Mouse (Mus musculus) limb, embryonic 13.5 days (tissue): Measurements from ENCODE around the gene Tmprss7. TPM values are rescaled to one million over a fixed set of nuclear protein-coding genes. Genes with fewer than 3 reads are reported as not detected.
A peak's percentile ranks its signal among the peaks of the same experiment; 100 is the strongest.

Experiments used
- ATAC-seq: fragments of 200-750 bp; cut with Nextera tagmentation; 2 replicates; pipeline ENCODE4 v1.8.0; 2017; ENCODE audit warnings: low read depth, moderate number of reproducible peaks, moderate TSS enrichment; ENCODE audit not compliant: low FRiP score
- H3K27ac ChIP-seq: fragments of 300-500 bp; sonication (generic); 2 replicates; pipeline ENCODE4 v1.5.1; 2015; ENCODE audit warnings: inconsistent platforms, mild to moderate bottlenecking, moderate library complexity
- H3K27me3 ChIP-seq: fragments of 300-500 bp; sonication (generic); 2 replicates; pipeline ENCODE4 v1.6.1; 2015; ENCODE audit warnings: mild to moderate bottlenecking, inconsistent platforms
- H3K36me3 ChIP-seq: fragments of 300-500 bp; sonication (generic); 2 replicates; pipeline ENCODE4 v1.6.1; 2015; ENCODE audit warnings: inconsistent platforms, mild to moderate bottlenecking, moderate library complexity
- H3K4me1 ChIP-seq: fragments of 300-500 bp; sonication (generic); 2 replicates; pipeline ENCODE4 v1.6.1; 2015; ENCODE audit warnings: inconsistent platforms
- H3K4me2 ChIP-seq: fragments of 300-500 bp; sonication (generic); replicated peaks from 2 replicates; pipeline ENCODE4 v1.6.1; 2015; ENCODE audit warnings: inconsistent platforms, mild to moderate bottlenecking, moderate library complexity
- H3K4me3 ChIP-seq: fragments of 300-500 bp; sonication (generic); 2 replicates; pipeline ENCODE4 v1.5.1; 2015; ENCODE audit warnings: moderate library complexity, mild to moderate bottlenecking, inconsistent platforms
- H3K9ac ChIP-seq: fragments of 300-500 bp; sonication (generic); 2 replicates; pipeline ENCODE4 v1.6.1; 2015; ENCODE audit warnings: mild to moderate bottlenecking, inconsistent platforms
- H3K9me3 ChIP-seq: fragments of 300-500 bp; sonication (generic); 2 replicates; pipeline ENCODE4 v1.6.1; 2016; ENCODE audit warnings: inconsistent platforms
- WGBS: fragments of 180-500 bp; shearing (Covaris S2); methylation state at CpG from one replicate; pipeline ENCODE4 v1.1.7; 2015; 5-methylcytosine and 5-hydroxymethylcytosine counted together
- polyA plus RNA-seq: library from polyadenylated mRNA; unstranded; fragments of >200 nt; fragmentation: Nextera tagmentation; extraction: Ambion mirVana; gene quantifications from 2 replicates; pipeline ENCODE4 v1.2.1, GENCODE M21; 2015

The Tmprss7 gene
- 0.09 and 0.24 TPM in 2 replicates for polyA plus RNA-seq

DNA sequence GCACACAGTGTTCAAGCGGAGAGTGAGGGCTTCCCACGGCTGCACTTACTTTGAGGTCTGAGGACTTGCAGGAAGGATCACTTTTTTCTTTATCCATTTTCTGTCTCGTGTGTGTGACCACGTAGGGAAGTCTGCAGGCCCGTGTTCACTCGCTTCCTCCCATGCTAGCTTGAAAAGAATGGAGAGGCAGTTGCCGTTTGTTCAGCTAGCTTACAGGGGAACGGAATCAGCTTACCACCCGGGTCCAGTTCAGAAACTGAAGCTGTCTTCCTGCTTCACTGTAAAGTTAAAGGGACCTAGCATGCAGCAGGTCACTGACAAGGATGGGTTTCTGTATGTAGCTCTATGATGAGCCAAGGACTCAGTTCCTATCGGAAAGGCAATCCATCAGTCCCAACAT lies at the start of gene Tmprss7:
Tmprss7 (minus strand) TSS at position 101 of the 400 bp plus-strand sequence.
- 77% methylated on average over 10 of the region's 10 CpGs for WGBS
- H3K4me2 ChIP-seq: no peak within 1 kb of the TSS
- no peak within 1 kb of the TSS for H3K9ac ChIP-seq
- no peaks in the 10 kb centered on the region for H3K4me1 ChIP-seq
- no peaks in the 10 kb centered on the region for H3K9me3 ChIP-seq
- H3K4me3 ChIP-seq: no peak within 1 kb of the TSS
- no peaks in the 10 kb centered on the region for H3K27me3 ChIP-seq
- no peaks in the 10 kb centered on the region for H3K36me3 ChIP-seq
- H3K27ac ChIP-seq: no peak within 1 kb of the TSS
- ATAC-seq: no peak

DNA sequence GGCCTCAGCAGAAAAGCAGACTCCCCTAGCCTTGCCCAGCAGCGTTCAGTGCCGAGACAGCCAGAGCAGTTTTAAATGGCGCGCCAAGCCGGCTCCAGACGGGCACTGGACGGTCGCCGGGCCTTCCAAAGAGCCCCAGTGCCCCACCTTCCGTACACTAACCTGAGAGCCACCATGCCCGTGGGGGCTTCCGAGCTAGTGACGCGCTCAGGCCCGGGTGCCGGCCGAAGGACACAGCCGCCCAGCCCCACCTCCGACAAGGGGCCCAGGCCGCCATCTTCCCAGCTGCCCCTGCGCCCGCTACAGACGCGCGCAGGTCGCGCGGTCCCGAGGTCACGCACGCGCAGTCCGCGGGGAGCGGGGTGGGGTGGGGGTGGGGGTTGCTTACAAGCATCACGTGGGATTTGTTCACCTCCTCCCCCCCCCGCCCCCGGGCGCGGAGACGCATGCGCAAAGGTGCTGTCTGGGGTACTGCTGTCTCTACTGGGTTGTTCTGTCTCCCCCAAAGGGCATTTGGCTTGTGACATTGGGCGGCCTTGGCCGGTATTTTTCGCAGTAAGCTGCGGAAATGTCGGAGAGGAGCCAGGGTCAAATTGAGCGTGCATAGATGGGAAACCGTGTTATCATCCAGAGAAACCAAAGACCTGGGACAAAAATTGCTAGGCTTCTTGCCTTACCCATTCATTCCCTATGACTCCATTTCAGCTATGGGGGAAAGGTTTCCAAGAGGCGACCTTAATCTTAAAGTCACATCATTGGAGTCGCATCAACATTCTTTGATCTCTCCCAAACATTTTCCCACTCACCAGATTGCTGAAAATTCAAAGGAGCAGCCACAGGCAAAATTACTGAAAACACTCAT lies 49.4 kb upstream of the Tmprss7 start, which contains the start of gene Abhd10:
Abhd10 (minus strand) TSS at position 341 of the 862 bp plus-strand sequence.
- under 1% methylated on average over 50 of the region's 51 CpGs for WGBS
- ATAC-seq: peak; percentile 98
- peaks cover 16% of the 10 kb centered on the region for H3K36me3 ChIP-seq

DNA sequence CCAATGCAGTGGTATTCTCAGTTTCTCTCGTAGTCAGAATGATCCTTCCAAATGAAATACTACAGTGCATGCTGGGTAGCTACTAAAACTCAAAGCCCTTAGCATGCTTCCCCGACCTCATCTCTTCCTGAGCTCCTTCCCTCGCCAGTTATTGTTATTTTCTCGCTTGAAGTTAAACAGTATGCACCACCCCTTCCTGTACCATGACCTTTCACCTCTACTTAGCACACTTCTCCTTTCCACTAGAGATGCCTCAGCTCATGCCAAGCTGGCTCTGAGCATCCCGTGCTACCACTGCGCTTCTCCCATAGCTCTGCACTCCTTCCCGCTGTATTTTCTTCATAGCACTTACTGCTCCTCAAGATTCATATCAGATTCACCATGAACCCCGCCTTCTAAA lies 44.4 kb upstream of the Tmprss7 start:
- 89% methylated on average over 8 of the region's 8 CpGs for WGBS
- Histone ChIP-seq H3K36me3 (peaks cover 48% of the 10 kb centered on the region), H3K27me3 (no peaks in the 10 kb centered on the region), H3K9ac (no peak overlapping the region), H3K27ac (no peak overlapping the region), H3K4me1 (peaks cover 9% of the 10 kb centered on the region), H3K9me3 (no peaks in the 10 kb centered on the region), H3K4me3 (no peak overlapping the region), H3K4me2 (no peak overlapping the region)
- no peak for ATAC-seq

More for the DNA sequence above, 49.4 kb upstream of the Tmprss7 start, which contains the start of gene Abhd10:
- Histone ChIP-seq H3K4me2 (peak within 1 kb of the TSS; percentile 67), H3K4me3 (peak within 1 kb of the TSS; percentile 73), H3K27me3 (no peaks in the 10 kb centered on the region), H3K9ac (peak within 1 kb of the TSS; percentile 88), H3K9me3 (no peaks in the 10 kb centered on the region), H3K27ac (peak within 1 kb of the TSS; percentile 88), H3K4me1 (peaks cover 17% of the 10 kb centered on the region)

DNA sequence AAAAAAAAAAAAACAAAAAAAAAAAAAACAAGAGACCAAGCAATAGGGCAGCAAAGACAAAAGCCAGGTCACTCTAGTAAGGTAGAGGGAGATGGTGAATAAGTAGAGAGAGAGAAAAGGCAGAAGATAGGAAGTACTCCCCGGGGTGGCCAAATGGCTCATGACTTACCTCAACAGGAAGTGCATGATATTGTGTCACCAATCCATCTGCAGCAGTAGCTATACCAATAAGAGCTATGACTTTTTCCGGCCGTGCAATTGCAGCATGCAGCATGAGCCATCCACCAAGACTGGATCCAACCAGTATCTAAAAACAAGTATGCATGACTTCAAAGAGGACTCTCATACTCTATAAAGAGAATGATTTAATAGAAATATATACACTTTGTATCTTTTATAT lies 43.3 kb upstream of the Tmprss7 start:
- H3K9ac ChIP-seq: no peak overlapping the region
- WGBS: 89% methylated on average over 3 of the region's 3 CpGs
- no peak overlapping the region for H3K4me2 ChIP-seq
- H3K27me3 ChIP-seq: no peaks in the 10 kb centered on the region
- H3K27ac ChIP-seq: no peak overlapping the region
- peaks cover 52% of the 10 kb centered on the region for H3K36me3 ChIP-seq
- peaks cover 9% of the 10 kb centered on the region for H3K4me1 ChIP-seq
- no peak overlapping the region for H3K4me3 ChIP-seq
- ATAC-seq: no peak
- H3K9me3 ChIP-seq: no peaks in the 10 kb centered on the region

DNA sequence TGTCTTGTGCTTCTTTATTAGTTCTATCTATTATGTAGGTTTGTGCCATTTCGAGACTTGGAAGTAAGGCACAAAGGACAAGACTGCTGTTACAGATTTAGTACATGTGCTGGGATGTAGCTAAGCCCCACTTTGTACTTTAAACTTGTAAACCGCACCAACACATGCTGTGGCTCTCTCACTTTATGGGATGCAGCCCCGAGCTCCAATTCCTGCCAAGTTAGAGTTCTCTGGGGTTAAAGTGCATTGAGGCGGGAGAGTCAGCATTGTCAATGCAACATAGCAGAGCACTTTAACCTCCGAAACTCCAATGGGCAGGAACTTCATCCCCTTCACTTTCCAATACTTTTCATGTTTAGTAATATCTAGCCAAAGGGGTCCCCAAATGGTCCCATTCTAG lies 35.7 kb upstream of the Tmprss7 start:
- H3K4me3 ChIP-seq: no peak overlapping the region
- no peak overlapping the region for H3K9ac ChIP-seq
- peaks cover 7% of the 10 kb centered on the region for H3K4me1 ChIP-seq
- no peak for ATAC-seq
- H3K4me2 ChIP-seq: no peak overlapping the region
- no peak overlapping the region for H3K27ac ChIP-seq
- H3K27me3 ChIP-seq: no peaks in the 10 kb centered on the region
- H3K36me3 ChIP-seq: peaks cover 43% of the 10 kb centered on the region
- H3K9me3 ChIP-seq: no peaks in the 10 kb centered on the region
- 68% methylated on average over 5 of the region's 5 CpGs for WGBS

DNA sequence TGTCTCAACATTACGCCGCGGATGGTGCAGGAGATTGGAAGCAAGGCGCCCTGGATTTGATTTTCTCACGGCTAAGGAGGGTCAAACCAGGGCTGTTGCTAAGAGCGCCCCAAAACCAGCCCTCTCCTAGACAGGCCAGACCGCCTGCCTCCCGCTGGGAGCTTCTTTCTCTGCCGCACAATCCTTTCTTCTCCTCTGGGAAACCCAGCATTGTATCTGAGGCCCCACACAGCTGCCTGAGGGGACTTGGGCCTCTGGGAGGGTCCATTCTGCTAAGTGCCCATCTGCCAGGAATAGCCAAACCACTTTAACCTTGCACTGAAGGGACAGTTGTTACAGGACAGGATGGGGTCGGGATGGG lies 31.3 kb upstream of the Tmprss7 start:
- Histone ChIP-seq H3K9me3 (no peaks in the 10 kb centered on the region), H3K4me2 (peak overlapping the region; percentile 91), H3K4me3 (peak overlapping the region; percentile 59), H3K36me3 (peaks cover 28% of the 10 kb centered on the region), H3K27me3 (no peaks in the 10 kb centered on the region), H3K9ac (peak overlapping the region; percentile 75), H3K27ac (no peak overlapping the region), H3K4me1 (peaks cover 23% of the 10 kb centered on the region)
- peak; percentile 60; the same call in 1 of the 2 replicates for ATAC-seq
- WGBS: 3% methylated on average over 10 of the region's 10 CpGs

DNA sequence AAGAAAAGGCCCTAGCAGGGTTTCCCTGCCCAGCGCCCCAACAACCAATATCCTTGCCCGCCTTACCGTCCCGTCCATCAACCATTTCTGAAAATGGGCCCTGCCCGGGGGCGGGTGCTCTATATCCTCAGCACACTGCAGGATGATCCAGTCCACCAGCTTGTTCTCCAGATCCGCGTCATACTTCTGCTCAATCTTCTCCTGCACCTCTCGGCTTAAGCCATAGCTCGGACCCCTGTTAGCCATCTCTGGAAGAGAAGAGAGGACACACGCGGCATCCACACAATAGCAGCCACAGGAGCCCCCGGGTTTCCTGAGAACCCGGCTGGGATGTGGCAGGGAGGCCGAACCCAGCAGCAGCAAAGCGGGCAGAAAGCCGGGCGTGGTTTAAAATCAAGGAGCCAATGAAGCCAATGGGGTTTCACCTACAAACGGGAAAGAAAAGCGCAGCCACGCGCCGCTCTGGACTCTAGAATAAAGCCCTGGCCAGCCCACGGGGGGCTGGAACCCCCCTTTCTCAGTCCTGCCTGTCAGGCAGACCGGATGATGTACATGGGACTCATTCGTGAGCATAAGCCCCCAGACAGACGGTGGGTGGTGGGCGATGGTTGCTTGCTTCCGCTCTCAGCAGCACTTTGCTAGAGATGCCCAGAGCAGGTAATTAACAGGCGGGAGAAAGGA lies 30.7 kb upstream of the Tmprss7 start, which contains the start of gene Tagln3:
Tagln3 (minus strand) TSS at position 548 of the 681 bp plus-strand sequence.
- Histone ChIP-seq H3K4me1 (peaks cover 23% of the 10 kb centered on the region), H3K27me3 (no peaks in the 10 kb centered on the region), H3K4me3 (peak within 1 kb of the TSS; percentile 59), H3K9ac (peak within 1 kb of the TSS; percentile 75), H3K27ac (no peak within 1 kb of the TSS; the same call in 1 of the 2 replicates), H3K4me2 (peak within 1 kb of the TSS; percentile 91), H3K9me3 (no peaks in the 10 kb centered on the region), H3K36me3 (peaks cover 22% of the 10 kb centered on the region)
- peak; percentile 76 for ATAC-seq
- whole genome bisulfite sequencing: under 1% methylated on average over 30 of the region's 30 CpGs

DNA sequence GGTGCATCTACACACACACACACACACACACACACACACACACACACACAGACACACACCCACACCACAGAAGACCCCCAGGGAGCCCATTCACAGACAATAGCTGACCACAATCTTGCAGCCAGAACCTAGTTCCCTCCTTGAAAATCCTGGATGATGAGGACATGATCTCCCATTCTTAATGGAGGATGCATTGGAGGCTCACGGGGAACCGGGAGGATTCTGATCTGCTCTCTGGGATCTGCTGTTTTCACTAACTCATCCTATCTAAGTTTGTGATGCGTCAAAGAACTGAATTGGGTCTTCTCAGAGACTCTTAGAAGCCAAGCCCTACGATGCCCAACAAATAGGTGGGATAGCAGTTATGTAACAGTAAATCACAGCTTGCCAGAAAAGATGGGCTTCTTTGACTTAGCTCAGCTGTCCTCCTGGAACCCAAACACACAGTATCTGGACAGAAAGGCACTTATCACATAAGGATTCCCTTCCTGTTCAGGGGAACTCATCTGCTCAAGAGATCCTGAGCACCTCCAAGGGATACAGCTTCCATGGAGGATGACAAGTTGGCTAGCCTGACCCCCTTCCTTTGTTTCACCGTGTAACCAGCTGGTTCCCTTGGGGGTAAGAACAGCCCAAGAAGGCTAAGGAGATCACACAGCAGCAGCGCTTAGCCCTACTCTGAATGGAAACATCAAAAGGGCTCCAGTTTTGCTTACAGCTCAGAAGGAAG lies 29.9 kb upstream of the Tmprss7 start:
- Histone ChIP-seq H3K27me3 (no peaks in the 10 kb centered on the region), H3K9me3 (no peaks in the 10 kb centered on the region), H3K4me3 (peak overlapping the region; percentile 59), H3K4me2 (peak overlapping the region; percentile 91), H3K36me3 (peaks cover 24% of the 10 kb centered on the region), H3K4me1 (peaks cover 23% of the 10 kb centered on the region), H3K27ac (no peak overlapping the region), H3K9ac (peak overlapping the region; percentile 75)
- ATAC-seq: peak; percentile 37; the same call in 1 of the 2 replicates
- WGBS: 57% methylated on average over 6 of the region's 6 CpGs

DNA sequence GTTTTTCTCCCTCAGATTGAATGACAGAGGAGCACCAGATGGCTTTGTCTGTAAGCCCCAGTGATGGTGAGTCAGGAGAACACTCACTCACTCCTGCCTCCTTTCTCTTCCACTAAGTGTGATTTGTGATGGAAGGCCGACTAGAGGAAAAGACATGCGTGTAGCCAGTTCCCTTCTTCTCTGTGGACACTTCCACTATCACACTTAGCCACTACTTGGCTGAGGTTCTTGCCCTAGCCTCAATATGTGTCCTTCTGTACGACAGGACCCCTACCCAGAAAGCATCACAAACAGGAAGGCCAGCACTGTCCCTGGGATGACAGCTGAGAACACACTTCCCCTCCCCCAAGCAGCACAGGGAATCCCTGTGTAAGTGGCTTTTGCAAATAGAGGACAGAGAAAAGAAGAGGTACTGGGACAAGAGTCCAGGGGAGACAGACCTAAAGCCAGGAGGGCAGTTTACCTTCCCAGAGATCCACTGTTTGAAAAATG lies 29.0 kb upstream of the Tmprss7 start:
- WGBS: 84% methylated on average over 3 of the region's 3 CpGs
- H3K9me3 ChIP-seq: no peaks in the 10 kb centered on the region
- H3K9ac ChIP-seq: no peak overlapping the region
- peak overlapping the region; percentile 91 for H3K4me2 ChIP-seq
- H3K4me3 ChIP-seq: no peak overlapping the region
- H3K36me3 ChIP-seq: peaks cover 25% of the 10 kb centered on the region
- H3K27me3 ChIP-seq: no peaks in the 10 kb centered on the region
- ATAC-seq: no peak
- H3K27ac ChIP-seq: no peak overlapping the region
- H3K4me1 ChIP-seq: peaks cover 23% of the 10 kb centered on the region

DNA sequence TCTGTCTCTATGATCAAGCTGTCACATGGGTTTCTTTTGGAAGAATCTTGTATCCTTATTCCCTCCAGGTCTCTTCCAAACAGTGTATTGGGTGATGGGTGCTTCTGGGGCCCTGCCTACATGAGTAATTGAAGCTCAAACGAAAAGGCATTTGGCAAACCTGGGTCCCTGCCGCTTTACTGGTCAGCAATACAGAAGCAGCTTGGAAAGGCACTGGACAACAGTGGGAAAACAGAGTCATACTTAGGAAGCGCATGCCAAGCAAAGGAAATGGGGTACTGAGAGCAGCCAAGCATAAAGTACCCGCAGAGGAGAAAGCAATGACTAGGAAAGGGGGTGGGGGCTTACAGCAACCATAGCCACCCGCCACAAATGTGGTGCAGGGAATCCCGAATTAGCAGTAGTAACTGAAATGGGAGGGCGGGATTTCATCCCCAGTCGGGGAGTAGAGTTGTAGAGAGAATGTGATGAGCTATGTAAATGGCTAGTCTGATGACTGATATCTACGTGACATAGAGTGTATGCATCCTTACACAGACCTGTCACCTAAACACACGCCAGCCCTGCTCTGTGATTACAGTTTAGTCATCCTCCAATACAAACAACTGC lies 26.7 kb upstream of the Tmprss7 start:
- WGBS: 87% methylated on average over 10 of the region's 10 CpGs
- H3K9me3 ChIP-seq: 0 out of 2 replicates have a peak, but pooled peaks cover 10% of the 10 kb centered on the region

DNA sequence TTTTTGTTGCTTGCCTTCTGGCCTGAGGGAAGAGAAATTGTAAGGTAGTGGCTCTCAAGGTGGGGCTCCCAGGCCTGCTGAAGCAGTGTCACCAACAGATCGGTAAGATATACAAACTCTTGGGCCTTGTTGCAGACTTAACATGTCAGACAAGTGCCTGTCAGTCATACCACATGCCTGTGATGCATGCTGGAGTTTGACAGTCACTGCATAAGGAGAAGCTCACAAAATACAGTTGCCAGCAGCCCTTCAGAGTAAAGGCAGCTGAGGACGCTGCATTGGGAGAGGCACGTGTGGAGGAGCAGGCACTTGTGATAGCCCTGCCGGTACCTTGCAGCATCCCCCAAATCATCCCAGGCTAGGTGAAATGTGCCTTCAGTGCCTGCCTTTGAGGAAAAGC lies 24.8 kb upstream of the Tmprss7 start:
- Histone ChIP-seq H3K27ac (no peak overlapping the region), H3K4me1 (peaks cover 9% of the 10 kb centered on the region), H3K27me3 (no peaks in the 10 kb centered on the region), H3K4me2 (no peak overlapping the region), H3K9ac (no peak overlapping the region), H3K36me3 (peaks cover 38% of the 10 kb centered on the region), H3K9me3 (0 out of 2 replicates have a peak, but pooled peaks cover 10% of the 10 kb centered on the region), H3K4me3 (no peak overlapping the region)
- WGBS: 76% methylated on average over 4 of the region's 4 CpGs
- ATAC-seq: no peak

More for the DNA sequence above, 26.7 kb upstream of the Tmprss7 start:
- Histone ChIP-seq H3K27ac (no peak overlapping the region), H3K36me3 (peaks cover 38% of the 10 kb centered on the region), H3K4me3 (no peak overlapping the region), H3K27me3 (no peaks in the 10 kb centered on the region), H3K4me2 (no peak overlapping the region), H3K4me1 (peaks cover 23% of the 10 kb centered on the region), H3K9ac (no peak overlapping the region)
- no peak for ATAC-seq
